Mouse (Mus musculus) neural tube, embryonic 13.5 days (tissue): Measurements from ENCODE around the gene Wdr41. TPM values are rescaled to one million over a fixed set of nuclear protein-coding genes. Genes with fewer than 3 reads are reported as not detected.

Experiments used
- ATAC-seq: fragments of 200-750 bp; cut with Nextera tagmentation; 2 replicates; pipeline ENCODE4 v1.8.0; 2017; ENCODE audit warnings: low read depth, mild to moderate bottlenecking, moderate TSS enrichment, moderate library complexity
- H3K27ac ChIP-seq: fragments of 300-500 bp; sonication (generic); replicated peaks from 2 replicates; pipeline ENCODE4 v1.5.1; 2015; ENCODE audit warnings: moderate library complexity, mild to moderate bottlenecking, inconsistent platforms
- H3K27me3 ChIP-seq: fragments of 300-500 bp; sonication (generic); 2 replicates; pipeline ENCODE4 v1.6.1; 2015; ENCODE audit warnings: mild to moderate bottlenecking, inconsistent platforms
- H3K36me3 ChIP-seq: fragments of 300-500 bp; sonication (generic); 2 replicates; pipeline ENCODE4 v1.6.1; 2015; ENCODE audit warnings: mild to moderate bottlenecking, inconsistent platforms
- H3K4me1 ChIP-seq: fragments of 300-500 bp; sonication (generic); replicated peaks from 2 replicates; pipeline ENCODE4 v1.6.1; 2015; ENCODE audit warnings: inconsistent platforms
- H3K4me2 ChIP-seq: fragments of 300-500 bp; sonication (generic); 2 replicates; pipeline ENCODE4 v1.6.1; 2015; ENCODE audit warnings: inconsistent platforms, mild to moderate bottlenecking, moderate library complexity
- H3K4me3 ChIP-seq: fragments of 300-500 bp; sonication (generic); 2 replicates; pipeline ENCODE4 v1.5.1; 2015; ENCODE audit warnings: mild to moderate bottlenecking, inconsistent platforms
- H3K9ac ChIP-seq: fragments of 300-500 bp; sonication (generic); 2 replicates; pipeline ENCODE4 v1.6.1; 2015; ENCODE audit warnings: moderate library complexity, mild to moderate bottlenecking, inconsistent platforms
- H3K9me3 ChIP-seq: fragments of 300-500 bp; sonication (generic); 2 replicates; pipeline ENCODE4 v1.6.1; 2016; ENCODE audit warnings: inconsistent platforms
- WGBS: fragments of 180-500 bp; shearing (Covaris S2); methylation state at CpG from one replicate; pipeline ENCODE4 v1.1.7; 2015; 5-methylcytosine and 5-hydroxymethylcytosine counted together
- polyA plus RNA-seq: library from polyadenylated mRNA; unstranded; fragments of >200 nt; fragmentation: Nextera tagmentation; extraction: Ambion mirVana; gene quantifications from 2 replicates; pipeline ENCODE4 v1.2.1, GENCODE M21; 2015

The Wdr41 gene
- 27.1 and 27.7 TPM in 2 replicates for polyA plus RNA-seq

DNA sequence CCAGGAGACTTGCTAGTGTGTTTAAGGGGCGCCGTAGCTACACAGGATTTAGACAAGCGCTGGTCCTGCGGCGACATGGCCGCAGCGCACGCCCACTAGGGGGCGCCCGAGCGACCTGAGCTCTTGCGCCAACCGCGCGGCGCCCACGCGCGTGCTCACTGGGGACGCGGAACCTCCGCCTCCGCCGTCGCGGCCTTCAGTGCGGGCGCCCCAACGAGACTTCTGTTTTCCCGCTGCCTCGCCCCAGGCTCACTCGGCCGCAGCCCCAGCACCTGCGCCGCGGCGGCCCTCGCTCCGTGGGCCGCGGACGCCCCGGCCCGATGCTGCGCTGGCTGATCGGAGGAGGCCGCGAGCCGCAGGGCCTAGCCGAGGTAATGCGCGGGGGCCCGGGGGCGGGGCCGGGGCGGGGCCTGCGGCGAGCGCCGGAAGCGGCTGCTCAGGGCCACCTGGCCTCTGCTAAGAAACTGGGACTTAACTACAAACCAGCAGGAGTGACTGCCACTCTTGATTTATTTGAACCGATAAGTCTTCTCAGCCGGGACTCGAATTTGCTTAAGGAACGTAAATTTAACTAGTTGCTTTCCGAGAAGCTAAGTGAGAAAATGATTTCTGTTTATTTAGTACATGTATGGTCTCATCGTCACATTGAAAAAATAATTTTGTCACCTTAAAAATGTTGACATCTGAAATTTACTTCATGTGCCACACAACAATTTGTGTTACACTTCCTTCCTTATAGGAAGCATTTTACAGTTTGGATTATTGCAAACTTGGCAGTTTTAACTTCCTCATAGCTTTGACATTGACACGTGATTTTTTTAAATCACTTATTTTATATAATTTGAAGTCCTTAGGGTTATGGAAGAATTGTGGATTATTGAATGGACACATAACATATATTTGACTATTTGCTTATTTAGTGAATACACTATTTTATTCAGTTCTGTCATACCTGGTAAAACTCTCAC, at the start of gene Wdr41:
Gene Wdr41 (plus strand): TSS at position 126 of the 968 bp plus-strand sequence.
- 2% methylated on average over 68 of the region's 68 CpGs for WGBS
- Histone ChIP-seq H3K27me3 (0 out of 2 replicates have a peak, but pooled peaks cover 2% of the 10 kb centered on the region), H3K4me3 (peak within 1 kb of the TSS; percentile 69), H3K4me2 (peak within 1 kb of the TSS; percentile 54), H3K9me3 (no peaks in the 10 kb centered on the region), H3K4me1 (peaks cover 15% of the 10 kb centered on the region), H3K9ac (peak within 1 kb of the TSS; percentile 96), H3K27ac (peak within 1 kb of the TSS; percentile 97), H3K36me3 (peaks cover 9% of the 10 kb centered on the region)
- ATAC-seq: peak; percentile 98

DNA sequence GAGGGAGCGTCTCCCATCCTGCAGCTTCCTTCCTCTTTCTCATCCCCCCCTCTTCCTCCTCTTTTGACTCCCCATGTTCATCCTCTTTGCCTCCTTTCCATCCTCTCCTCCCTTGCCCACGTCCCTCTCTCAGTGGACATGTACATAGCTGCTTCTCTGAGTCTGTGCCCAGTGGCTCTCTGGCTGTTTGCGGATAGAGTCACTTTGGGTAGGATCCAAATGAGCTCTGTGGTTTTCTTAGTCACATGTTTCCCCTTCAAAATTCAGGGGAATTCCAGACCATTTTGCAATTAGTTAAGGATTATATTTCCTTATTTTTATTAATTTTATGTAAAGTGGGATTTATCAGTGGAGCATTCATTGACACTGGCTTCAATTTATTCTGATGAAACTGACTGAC, 48.1 kb upstream of the Wdr41 start:
- WGBS: 81% methylated on average over 3 of the region's 3 CpGs
- Histone ChIP-seq H3K4me2 (no peak overlapping the region), H3K27me3 (peaks cover 22% of the 10 kb centered on the region), H3K4me3 (no peak overlapping the region), H3K9me3 (no peaks in the 10 kb centered on the region), H3K36me3 (no peaks in the 10 kb centered on the region), H3K27ac (no peak overlapping the region), H3K9ac (no peak overlapping the region), H3K4me1 (no peaks in the 10 kb centered on the region)
- ATAC-seq: no peak

DNA sequence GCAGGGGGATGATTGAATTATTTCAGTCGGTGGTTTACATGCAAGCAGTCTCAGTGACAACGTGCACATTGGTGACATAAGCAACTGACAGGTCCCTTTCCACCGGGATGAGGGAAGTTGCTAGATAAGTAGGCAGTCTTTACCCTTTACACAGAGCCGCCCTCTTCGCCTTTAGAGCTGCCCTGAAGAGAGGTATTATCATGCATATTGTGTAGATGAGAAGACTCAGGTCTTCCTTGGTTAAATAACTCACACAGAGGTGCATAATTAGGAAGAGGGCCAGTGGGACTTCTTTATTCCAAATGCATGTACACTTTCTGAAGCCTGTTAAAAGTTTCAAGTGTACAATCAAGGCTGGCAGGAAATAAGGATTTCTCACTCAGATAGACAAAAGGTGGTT, 37.7 kb upstream of the Wdr41 start:
- ATAC-seq: no peak
- Histone ChIP-seq H3K4me3 (no peak overlapping the region), H3K27ac (no peak overlapping the region), H3K4me1 (no peaks in the 10 kb centered on the region), H3K9me3 (no peaks in the 10 kb centered on the region), H3K36me3 (no peaks in the 10 kb centered on the region), H3K9ac (no peak overlapping the region), H3K4me2 (no peak overlapping the region), H3K27me3 (peaks cover 21% of the 10 kb centered on the region)
- WGBS: 57% methylated on average over 5 of the region's 5 CpGs

DNA sequence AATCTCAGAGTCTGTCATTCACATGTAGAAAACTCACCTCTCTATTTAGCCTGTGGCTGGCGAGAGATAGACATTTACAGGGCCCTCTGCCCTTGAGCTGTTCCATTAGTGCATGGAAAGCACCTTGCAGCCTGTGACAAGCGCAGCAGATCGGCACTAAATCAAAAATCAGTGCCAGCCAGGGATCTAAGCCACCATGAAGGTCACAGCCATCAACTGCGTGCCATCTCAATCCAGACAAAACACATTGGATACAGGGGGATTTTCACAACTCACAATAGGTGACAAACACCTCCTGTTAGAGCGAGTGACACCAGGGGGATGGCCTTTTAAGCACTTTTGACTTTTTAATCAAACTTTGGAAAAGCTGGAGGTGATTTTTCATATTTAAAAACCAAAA, 36.0 kb upstream of the Wdr41 start:
- H3K27me3 ChIP-seq: peaks cover 26% of the 10 kb centered on the region
- H3K4me1 ChIP-seq: no peaks in the 10 kb centered on the region
- H3K27ac ChIP-seq: no peak overlapping the region
- H3K9ac ChIP-seq: no peak overlapping the region
- H3K36me3 ChIP-seq: no peaks in the 10 kb centered on the region
- no peak overlapping the region for H3K4me3 ChIP-seq
- no peak for ATAC-seq
- no peak overlapping the region for H3K4me2 ChIP-seq
- WGBS: 54% methylated on average over 5 of the region's 5 CpGs
- no peaks in the 10 kb centered on the region for H3K9me3 ChIP-seq

DNA sequence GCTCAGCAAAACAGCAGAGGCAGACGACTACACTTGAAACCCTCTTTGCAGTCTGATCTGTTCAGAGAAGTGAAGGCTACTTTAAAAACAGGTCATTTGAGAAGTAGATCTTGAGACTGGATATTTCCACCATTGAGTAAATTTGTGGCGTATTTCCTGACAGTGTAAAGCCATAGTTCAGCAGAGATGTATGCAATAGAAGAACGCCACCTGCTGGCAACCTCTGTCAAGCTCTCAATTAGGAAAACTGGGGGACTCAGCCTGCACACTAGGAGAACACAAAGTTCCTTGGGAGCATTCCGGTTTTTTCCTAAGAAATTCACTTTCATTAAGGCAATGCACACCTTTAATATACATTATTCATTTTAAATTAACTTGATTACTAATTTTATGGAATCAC, 34.9 kb upstream of the Wdr41 start:
- H3K36me3 ChIP-seq: no peaks in the 10 kb centered on the region
- peak; percentile 11; the same call in 1 of the 2 replicates for ATAC-seq
- no peak overlapping the region for H3K9ac ChIP-seq
- H3K4me1 ChIP-seq: no peaks in the 10 kb centered on the region
- H3K4me2 ChIP-seq: no peak overlapping the region
- no peak overlapping the region for H3K27ac ChIP-seq
- no peak overlapping the region for H3K4me3 ChIP-seq
- WGBS: 18% methylated on average over 4 of the region's 4 CpGs
- peaks cover 26% of the 10 kb centered on the region for H3K27me3 ChIP-seq
- H3K9me3 ChIP-seq: no peaks in the 10 kb centered on the region

DNA sequence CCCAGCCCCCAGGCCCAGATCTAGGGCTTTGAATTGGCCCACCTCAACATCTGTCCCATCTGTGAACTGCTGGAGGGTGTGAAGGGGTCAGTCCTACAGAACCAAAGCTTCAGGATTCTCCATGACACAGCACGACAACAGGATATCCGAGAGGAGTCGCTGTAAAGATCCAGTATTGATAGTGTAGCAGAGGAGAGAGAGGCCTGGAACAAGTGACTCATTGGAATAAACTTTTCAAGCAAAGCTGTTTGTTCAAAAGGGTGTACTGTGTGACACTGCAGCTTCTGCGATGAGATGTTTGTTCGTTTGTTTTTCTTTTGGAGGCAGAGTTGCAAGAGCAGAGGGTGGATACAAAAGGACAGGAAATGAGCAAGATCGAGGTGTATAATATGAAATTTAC, 20.2 kb upstream of the Wdr41 start:
- Histone ChIP-seq H3K36me3 (no peaks in the 10 kb centered on the region), H3K4me3 (no peak overlapping the region), H3K4me2 (no peak overlapping the region), H3K27ac (no peak overlapping the region), H3K9me3 (no peaks in the 10 kb centered on the region), H3K4me1 (no peaks in the 10 kb centered on the region), H3K9ac (no peak overlapping the region), H3K27me3 (no peaks in the 10 kb centered on the region)
- 81% methylated on average over 6 of the region's 6 CpGs for WGBS
- no peak for ATAC-seq

DNA sequence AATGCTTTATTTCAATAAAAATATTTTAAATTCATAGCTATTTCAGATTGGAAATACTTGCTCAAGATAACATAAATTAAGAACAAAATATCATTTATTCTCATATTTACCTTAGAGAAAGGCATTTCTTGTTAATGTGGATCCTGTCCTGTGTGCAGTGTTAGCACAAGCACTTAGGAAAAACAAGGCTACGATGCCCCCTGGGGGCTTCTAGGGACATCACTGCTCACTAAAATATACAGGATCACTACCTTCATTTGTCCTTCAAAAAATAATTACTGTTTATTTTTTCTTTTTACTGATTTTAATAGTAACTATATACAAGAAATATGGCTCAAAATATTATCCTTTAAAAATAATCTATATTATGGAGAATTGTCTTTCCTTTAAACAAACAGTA, 18.2 kb upstream of the Wdr41 start:
- Histone ChIP-seq H3K4me1 (no peaks in the 10 kb centered on the region), H3K27ac (no peak overlapping the region), H3K36me3 (no peaks in the 10 kb centered on the region), H3K4me3 (no peak overlapping the region), H3K9ac (no peak overlapping the region), H3K4me2 (no peak overlapping the region), H3K27me3 (no peaks in the 10 kb centered on the region), H3K9me3 (no peaks in the 10 kb centered on the region)
- 63% methylated on average over 1 of the region's 1 CpGs for WGBS
- ATAC-seq: no peak

DNA sequence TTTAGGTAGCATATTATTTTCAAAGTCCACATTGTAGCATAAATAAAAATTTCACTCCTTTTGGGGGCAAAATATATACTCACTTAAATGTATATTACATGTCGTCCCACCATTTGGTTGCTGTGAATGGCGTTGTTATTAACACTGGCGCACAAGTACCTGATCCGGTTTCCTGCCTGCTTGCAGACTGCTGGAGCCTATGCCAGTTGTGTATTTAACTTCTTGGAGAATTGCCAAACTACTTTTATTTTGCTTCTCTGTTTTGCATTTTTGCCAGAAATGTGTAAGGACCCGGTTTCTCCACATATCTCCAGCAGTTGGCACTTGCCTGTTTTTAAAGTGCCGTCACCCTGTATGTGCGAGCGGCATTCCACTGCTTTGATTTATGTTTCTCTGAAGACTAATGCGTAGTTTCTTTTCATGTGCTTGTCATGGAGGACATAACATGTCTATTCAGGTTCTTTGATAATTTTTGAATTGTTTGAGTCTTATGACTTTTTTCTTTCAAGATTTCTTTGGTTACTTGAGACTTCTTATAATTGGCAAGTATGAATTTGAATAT, 6.1 kb upstream of the Wdr41 start:
- Histone ChIP-seq H3K4me1 (no peaks in the 10 kb centered on the region), H3K4me2 (no peak overlapping the region), H3K9me3 (no peaks in the 10 kb centered on the region), H3K36me3 (no peaks in the 10 kb centered on the region), H3K4me3 (no peak overlapping the region), H3K27me3 (0 out of 2 replicates have a peak, but pooled peaks cover 2% of the 10 kb centered on the region), H3K9ac (no peak overlapping the region), H3K27ac (no peak overlapping the region)
- 73% methylated on average over 9 of the region's 9 CpGs for WGBS
- ATAC-seq: no peak

DNA sequence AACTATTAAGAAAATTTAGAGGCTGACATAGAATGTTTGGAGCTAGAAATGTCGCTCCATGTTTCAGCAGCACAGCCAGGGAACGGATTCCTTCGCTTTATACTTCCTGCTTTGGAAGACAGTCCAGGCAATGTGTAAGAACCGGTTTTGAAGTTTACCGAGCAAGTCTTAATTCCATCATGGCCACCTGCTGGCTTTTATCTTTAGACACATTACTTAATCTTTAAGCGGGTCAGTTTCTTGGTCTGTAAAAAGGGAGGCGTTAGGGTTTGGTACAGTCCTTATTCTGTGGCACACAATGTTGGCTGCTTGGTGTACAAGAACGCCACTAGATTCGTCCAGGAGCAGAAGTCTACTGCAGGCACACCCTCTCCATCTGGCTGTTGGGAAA, 321 bp upstream of the Wdr41 start:
- 0 out of 2 replicates have a peak, but pooled peaks cover 2% of the 10 kb centered on the region for H3K27me3 ChIP-seq
- H3K9ac ChIP-seq: peak overlapping the region; percentile 96; the same call in 1 of the 2 replicates
- peaks cover 15% of the 10 kb centered on the region for H3K4me1 ChIP-seq
- peaks cover 4% of the 10 kb centered on the region; the same call in 1 of the 2 replicates for H3K36me3 ChIP-seq
- H3K4me3 ChIP-seq: peak overlapping the region; percentile 69
- WGBS: 33% methylated on average over 9 of the region's 9 CpGs
- no peaks in the 10 kb centered on the region for H3K9me3 ChIP-seq
- peak overlapping the region; percentile 54 for H3K4me2 ChIP-seq
- ATAC-seq: no peak
- peak overlapping the region; percentile 97 for H3K27ac ChIP-seq

DNA sequence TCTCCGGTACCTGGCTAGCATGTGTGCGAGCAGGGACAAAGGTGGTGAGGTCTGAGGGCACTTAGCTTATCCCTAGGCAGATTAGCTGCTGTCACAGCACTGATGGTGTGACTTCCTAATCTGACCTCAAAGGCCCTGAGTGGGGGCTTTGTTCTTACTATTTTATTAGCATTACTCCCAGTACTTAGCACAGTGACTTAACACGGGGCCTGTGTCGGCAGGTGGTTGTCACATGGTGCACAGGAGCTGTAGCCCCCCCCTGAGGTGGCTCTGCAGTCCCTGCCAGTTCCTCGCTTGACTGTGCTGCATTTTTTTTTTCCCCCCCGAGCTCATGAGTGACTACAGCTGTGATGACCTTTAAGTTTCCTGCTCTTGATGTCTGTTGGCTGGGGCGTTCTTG, 2.9 kb downstream of the Wdr41 start:
- WGBS: 47% methylated on average over 7 of the region's 7 CpGs

DNA sequence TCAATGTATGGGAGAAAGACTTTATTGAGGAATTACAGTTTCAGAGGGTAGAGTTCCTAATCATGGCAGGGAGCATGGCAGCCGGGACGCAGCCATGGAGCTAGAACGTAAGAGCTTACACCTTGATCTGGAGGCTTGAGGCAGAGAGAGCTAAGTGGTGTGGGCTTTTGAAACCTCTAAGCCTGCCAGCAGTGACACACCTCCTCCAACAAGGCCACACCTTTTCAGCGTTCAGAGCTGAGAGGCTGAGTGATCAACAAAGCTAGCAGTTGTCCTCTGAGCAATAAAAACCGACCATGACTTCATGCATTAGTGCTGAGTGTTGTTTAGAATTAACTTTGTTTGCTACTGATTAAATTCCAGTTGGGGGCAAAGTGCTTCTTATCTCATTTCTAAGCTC, 14.4 kb downstream of the Wdr41 start:
- no peak overlapping the region for H3K9ac ChIP-seq
- no peaks in the 10 kb centered on the region for H3K4me1 ChIP-seq
- H3K27me3 ChIP-seq: no peaks in the 10 kb centered on the region
- no peaks in the 10 kb centered on the region for H3K9me3 ChIP-seq
- WGBS: 76% methylated on average over 5 of the region's 5 CpGs
- no peak overlapping the region for H3K27ac ChIP-seq
- no peak for ATAC-seq
- 0 out of 2 replicates have a peak, but pooled peaks cover 12% of the 10 kb centered on the region for H3K36me3 ChIP-seq
- no peak overlapping the region for H3K4me3 ChIP-seq
- H3K4me2 ChIP-seq: no peak overlapping the region

More for the DNA sequence above, 2.9 kb downstream of the Wdr41 start:
- Histone ChIP-seq H3K4me1 (peaks cover 15% of the 10 kb centered on the region), H3K4me2 (no peak overlapping the region), H3K27me3 (no peaks in the 10 kb centered on the region), H3K9me3 (no peaks in the 10 kb centered on the region), H3K9ac (no peak overlapping the region), H3K4me3 (no peak overlapping the region), H3K36me3 (peaks cover 22% of the 10 kb centered on the region), H3K27ac (no peak overlapping the region)
- no peak for ATAC-seq

DNA sequence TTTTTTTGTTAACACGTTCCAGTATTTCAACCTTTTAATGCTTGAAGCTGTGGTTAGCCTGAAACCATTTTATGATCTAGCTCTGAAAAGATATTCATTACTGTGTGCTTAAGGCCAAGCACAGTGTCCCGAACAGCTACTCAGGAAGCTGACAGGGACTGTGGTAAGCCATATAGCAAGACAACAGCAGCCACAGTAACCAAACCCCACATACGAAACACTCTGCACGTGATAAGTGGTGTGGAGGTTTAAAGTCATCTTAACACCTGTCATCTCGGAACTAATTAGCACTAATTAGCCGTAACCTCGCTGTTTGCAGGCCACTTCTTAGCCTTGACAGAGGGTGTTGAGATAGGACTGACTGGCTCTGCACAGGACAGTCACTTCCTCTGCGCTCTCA, 31.1 kb downstream of the Wdr41 start:
- no peaks in the 10 kb centered on the region for H3K4me1 ChIP-seq
- no peak overlapping the region for H3K9ac ChIP-seq
- no peaks in the 10 kb centered on the region for H3K27me3 ChIP-seq
- no peak overlapping the region for H3K27ac ChIP-seq
- H3K4me2 ChIP-seq: no peak overlapping the region
- peaks cover 22% of the 10 kb centered on the region for H3K36me3 ChIP-seq
- H3K9me3 ChIP-seq: no peaks in the 10 kb centered on the region
- ATAC-seq: no peak
- no peak overlapping the region for H3K4me3 ChIP-seq
- WGBS: 78% methylated on average over 8 of the region's 8 CpGs
